Mouse (Mus musculus) inflammation-experienced regulatory T-cells, adult 6 months (primary cell): ENCODE data around the gene Iqgap2. TPM values are rescaled to one million over a fixed set of nuclear protein-coding genes. Genes with fewer than 3 reads are reported as not detected.
A peak's percentile ranks its signal among the peaks of the same experiment; 100 is the strongest.

ENCODE experiments used
- ATAC-seq: one replicate; pipeline ENCODE4 v1.8.0; 2017
- polyA plus RNA-seq, 3 experiments: library from polyadenylated mRNA; unstranded; fragments of 100-300 nt; shearing (Covaris generic); gene quantifications; one replicate each; pipeline ENCODE4 v1.2.1; 2017

Iqgap2 gene
- polyA plus RNA-seq, 3 experiments from 2014 or later = 12.7 to 20.0 (median 13.9) TPM

DNA sequence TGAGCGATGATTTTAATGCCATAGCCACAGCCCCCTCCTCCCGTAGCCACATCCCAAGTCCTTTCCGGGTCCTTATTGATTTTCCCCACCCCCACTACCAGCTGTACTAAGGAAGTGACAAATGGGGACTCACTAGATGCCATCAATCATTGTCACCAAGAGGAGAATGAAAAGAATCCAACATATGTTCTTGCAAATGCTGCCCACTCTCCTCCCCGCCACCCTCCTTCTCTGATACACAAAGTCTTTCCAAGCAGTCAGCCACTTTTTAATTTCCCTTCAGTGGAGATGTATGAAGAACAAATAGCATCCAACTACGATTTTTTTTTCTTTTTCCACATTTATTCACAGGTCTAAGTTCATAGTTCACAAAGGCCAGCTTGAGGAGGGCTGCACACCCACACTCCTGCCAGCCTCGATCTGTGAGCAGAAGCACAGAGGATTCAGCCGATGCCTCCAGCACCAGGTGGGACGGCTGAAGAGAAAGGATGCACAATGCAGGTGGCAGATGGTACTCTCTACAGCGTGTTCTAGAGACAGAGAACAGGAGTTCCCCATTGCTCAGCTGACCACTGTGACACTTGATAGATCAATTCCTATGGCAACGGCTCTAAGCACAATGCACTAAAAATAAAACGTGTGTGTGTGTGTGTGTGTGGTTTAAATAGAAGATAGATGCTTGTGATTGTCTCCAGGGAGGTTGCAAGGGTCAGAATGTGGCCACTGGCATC lies 116.6 kb downstream of the Iqgap2 start:
- no peak for ATAC-seq

DNA sequence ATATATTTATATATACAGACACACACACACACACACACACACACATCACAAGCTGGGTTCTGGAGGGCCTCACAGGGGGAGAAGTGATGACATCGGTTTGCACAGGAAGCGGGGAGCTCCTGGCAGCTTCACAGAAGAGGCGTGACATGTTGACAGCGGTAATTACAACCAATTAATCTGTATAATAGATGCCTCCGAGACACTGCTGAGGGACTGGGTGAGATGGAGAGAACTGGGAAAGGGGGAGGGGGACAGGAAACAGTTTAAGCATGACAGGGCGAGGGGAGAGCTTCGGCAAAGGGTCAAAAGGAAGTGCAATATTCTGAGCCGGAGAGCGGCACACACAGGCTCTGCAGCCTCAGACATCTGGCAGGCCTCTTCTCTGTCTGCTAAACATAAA lies 126.7 kb downstream of the Iqgap2 start:
- ATAC-seq = peak; percentile 99

- no peak for ATAC-seq
These were observed 127.7 kb downstream of the Iqgap2 start for GRCm38 (mm10) chr13:95763876-95764517.

DNA sequence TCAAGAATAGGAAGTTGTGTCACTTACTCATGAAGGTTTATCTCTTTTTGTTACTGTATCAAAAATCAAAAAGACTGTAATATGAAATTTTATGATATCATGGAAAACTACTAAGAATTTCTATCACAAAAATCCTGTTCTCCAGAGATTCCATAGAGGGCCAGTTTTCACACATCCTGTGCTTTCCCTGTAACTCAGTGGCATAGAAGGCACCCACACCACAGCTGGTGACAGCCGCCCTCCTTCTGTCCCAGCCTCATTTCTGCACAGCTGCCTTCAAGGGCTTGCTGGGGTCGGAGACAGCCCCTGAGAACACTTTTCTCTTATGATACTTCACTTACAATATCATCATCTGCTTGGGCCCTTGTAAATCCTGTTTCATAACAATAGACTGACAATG lies 131.9 kb downstream of the Iqgap2 start:
- ATAC-seq = no peak

GRCm38 (mm10) chr13:95754285-95754684 lies 137.4 kb downstream of the Iqgap2 start:
- no peak for ATAC-seq

DNA sequence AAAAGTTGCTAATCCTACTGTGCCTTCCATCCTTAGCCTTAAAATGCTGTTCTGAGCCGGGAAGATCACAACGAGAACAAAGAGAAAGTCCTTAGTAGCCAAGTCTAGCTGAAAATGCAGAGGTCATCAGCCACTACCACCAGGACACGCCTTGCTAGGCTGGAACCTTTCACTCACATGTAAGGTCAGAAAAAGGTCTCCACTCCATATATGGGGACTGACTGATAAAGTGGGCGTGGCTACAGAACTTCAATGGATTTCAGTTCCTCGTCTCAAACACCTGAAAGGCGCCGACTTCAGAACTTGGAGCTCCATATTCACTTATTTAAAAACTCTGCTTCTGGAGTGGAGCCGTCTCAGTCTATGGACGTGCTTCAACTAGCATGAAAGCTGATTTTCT lies 139.3 kb downstream of the Iqgap2 start:
- no peak for ATAC-seq

- no peak for ATAC-seq
These were observed 144.2 kb downstream of the Iqgap2 start for GRCm38 (mm10) chr13:95747541-95747940.

DNA sequence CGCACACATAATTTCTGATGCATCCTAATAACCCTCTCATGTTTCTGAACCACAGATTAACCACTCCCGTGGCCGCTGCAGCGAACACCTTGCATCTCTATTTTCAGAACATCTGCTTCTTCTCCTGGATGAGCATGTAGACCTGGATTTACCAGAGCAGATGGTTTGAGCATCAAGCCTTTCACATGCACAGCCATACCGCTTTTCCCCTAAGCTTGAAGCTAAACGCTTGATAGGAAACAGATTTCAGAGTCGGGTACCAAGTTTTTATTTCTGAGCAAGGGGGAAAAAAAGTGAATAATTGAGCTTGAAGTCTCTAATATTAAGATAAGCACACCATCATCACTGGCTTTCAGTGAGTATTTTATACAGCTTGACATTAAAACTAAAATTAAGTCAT lies 144.6 kb downstream of the Iqgap2 start:
- ATAC-seq = no peak

DNA sequence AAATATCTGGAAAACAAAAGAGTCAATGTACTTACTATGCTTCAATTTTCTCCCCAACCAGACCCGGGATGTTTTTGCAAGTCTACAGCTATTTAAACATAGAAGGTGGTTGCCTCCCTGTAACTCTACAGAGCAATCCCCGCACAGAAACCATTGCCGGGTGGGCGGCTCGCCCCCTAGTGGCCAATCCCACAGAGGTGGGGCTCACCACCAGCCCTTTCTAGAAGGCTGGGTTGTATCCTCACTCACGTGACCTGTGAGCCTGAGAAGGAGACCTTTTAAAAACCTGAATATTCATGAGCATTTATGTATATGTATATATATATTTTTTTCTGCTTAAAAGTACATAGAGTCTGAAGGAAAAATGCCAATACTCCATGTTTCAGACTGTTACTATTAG lies 145.2 kb downstream of the Iqgap2 start:
- no peak for ATAC-seq

- no peak for ATAC-seq
These were observed 146.3 kb downstream of the Iqgap2 start for GRCm38 (mm10) chr13:95745451-95745850.

DNA sequence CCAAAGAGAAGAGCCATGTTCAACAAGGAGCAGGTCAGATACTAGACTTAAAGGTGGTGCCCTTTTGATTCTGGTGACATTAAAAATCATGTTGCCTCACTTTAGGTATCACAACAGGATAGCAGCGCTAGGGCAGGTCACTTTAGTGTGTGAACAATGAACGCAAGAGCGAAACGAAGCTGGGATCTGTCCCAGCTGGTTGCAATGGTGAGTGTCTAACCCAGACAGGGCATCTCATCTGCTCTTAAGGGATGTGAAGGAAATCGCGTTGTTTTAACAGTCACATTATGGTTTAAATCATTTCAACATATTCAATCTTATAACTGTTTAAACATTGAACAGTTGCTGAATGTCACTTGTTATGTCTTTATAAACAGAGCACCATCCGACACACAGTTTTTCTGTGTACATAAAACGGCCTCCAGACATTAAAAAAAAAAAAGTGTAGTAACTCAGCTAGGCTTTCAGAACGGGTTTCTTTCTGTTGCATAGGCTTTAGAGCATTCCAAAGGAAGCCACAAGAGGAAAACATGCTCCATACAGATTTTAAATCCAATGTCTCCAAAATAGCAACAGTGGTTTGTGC lies 148.7 kb downstream of the Iqgap2 start:
- ATAC-seq = no peak

GRCm38 (mm10) chr13:95741813-95742689 lies 149.7 kb downstream of the Iqgap2 start:
- peak; percentile 90 for ATAC-seq

GRCm38 (mm10) chr13:95739651-95740050 lies 152.1 kb downstream of the Iqgap2 start:
- no peak for ATAC-seq

DNA sequence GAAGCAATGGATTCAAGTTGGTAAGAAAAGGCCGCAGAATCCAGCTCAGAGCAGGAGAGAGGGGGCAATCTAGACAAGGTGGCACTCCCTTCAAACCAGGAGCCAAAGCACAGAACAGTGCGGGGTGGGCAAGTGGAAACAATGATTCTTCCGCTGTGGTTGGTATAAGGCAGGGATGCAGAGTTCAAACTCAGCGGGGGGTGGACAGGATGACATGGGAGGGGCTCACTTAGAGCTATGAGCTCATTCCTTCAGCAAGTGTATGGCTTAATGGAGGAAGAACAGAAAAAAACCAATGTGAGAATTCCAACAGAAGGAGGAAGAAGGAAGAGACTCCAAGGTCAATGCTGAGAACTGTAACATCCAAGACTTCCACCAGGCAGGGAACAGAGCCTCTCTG lies 161.2 kb downstream of the Iqgap2 start:
- ATAC-seq = no peak

DNA sequence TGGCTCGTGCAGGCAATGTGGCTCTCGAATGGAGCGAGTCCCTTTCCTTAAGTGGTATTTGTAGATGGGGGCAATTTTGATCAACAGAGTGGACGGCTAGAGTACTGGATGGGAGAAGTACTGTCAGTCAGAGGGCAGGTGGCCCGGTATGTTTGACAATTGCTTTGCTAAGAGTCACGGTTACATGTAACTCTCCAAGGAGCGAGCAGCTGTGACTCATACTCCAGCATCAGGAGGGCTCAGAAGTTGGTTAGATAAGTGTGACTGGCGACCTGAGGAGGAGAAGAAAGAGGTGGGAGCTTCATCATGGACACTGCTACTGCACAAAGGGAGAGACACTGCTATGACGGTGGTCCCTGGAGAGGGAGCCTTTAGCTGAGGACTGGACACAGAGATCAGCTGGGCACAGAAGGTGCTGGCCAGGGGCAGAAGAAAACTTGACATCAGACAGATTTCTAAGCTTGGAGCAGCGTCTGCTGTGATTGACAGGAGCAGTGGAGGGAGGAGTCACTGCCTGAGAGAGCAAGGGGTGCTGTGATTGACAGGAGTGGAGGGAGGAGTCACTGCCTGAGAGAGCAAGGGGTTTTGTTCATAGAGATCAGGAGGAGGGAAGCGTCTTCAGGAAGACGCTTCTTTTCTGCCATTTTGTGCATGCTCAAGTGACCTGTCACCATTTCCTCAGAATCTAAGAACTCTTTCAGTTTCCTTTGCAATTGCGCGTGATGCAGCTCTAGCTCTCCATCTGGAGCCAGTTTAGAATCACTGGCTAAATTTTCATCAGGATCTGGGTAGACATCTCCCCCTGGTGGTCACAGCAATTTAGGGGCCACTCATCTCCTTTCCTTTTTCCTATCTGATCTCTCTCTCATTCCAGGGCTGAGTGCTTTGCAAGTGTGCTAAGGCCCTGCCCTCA lies 172.1 kb downstream of the Iqgap2 start:
- ATAC-seq = peak; percentile 86

- no peak for ATAC-seq
These were observed 176.4 kb downstream of the Iqgap2 start for GRCm38 (mm10) chr13:95715356-95715755.

GRCm38 (mm10) chr13:95714271-95714975 lies 177.3 kb downstream of the Iqgap2 start:
- no peak for ATAC-seq

GRCm38 (mm10) chr13:95712570-95713268 lies 179.0 kb downstream of the Iqgap2 start:
- peak; percentile 89 for ATAC-seq

- peak; percentile 21 for ATAC-seq
These were observed 179.7 kb downstream of the Iqgap2 start for GRCm38 (mm10) chr13:95712054-95712453.

DNA sequence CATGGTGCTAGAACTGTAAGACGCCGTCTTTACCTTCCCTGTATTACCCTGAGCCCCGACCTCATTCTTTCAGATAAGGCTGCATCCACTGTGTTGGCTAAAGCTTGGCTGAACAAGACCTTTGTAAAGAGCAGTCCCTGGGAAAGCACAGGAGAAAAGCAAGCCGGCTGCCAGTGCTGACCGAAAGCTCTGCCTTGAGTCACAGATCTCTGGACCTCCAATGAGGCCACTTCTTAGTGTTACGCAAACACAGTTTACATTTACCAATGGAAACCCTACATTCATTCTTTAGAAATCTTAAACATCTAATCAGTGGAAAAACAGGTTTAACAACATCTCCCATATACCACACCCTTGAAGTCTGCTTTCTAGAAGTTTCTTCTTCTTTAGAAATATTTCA lies 186.1 kb downstream of the Iqgap2 start:
- no peak for ATAC-seq

DNA sequence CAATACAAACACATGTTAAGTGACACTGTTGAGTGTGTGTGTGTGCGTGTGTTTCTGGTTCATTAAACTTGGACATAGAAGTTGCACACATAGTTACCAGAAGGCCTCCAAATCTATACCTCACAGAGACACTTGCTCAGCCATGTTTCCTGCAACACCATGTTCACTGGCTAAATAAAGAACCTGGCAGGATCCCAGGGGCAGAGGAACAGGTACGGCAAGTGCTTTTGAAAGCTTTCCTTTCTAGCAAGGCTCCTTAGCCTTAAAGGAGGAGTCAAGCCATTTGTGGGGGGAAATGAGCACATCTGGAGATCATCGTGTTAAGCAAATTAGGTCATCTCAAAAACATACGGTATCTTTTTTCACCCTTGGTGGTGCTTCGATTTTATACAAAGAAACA lies 188.3 kb downstream of the Iqgap2 start:
- ATAC-seq = no peak
